Mouse (Mus musculus): ENCODE results near the gene Tfdp2.
"Not testable (repeated sequence)": the region's sequence is repeated elsewhere in the genome, so short reads cannot be mapped to it uniquely, and the experiment has no call there.

Gene Tfdp2

GRCm38 (mm10) chr9:96319333-96319732, 123.3 kb downstream of the Tfdp2 start:
- no peak for DNase-seq

GRCm38 (mm10) chr9:96320551-96320980, 124.5 kb downstream of the Tfdp2 start:
- DNase-seq, result no peak

- no peak for DNase-seq
Measured at GRCm38 (mm10) chr9:96322411-96323152, 126.5 kb downstream of the Tfdp2 start.

GRCm38 (mm10) chr9:96324502-96324901, 128.4 kb downstream of the Tfdp2 start:
- DNase-seq, result no peak

- no peak for DNase-seq
Measured at GRCm38 (mm10) chr9:96326496-96326923, 130.4 kb downstream of the Tfdp2 start.

- DNase-seq, result no peak
Measured at GRCm38 (mm10) chr9:96328226-96328625, 132.2 kb downstream of the Tfdp2 start.

- no peak for DNase-seq
Measured at GRCm38 (mm10) chr9:96331146-96331545, 135.1 kb downstream of the Tfdp2 start.

GRCm38 (mm10) chr9:96345750-96346149, 149.7 kb downstream of the Tfdp2 start:
- no peak for DNase-seq

GRCm38 (mm10) chr9:96348885-96349284, 152.8 kb downstream of the Tfdp2 start:
- DNase-seq, result no peak

- DNase-seq, result peak in 1 of 2 experiments; percentile 42
Measured at GRCm38 (mm10) chr9:96350010-96350409, 153.9 kb downstream of the Tfdp2 start.

- no peak for DNase-seq
Measured at GRCm38 (mm10) chr9:96350476-96350875, 154.4 kb downstream of the Tfdp2 start.

GRCm38 (mm10) chr9:96351771-96352170, 155.7 kb downstream of the Tfdp2 start:
- not testable (repeated sequence) for DNase-seq

- DNase-seq, result no peak
Measured at GRCm38 (mm10) chr9:96353121-96353769, 157.2 kb downstream of the Tfdp2 start.

GRCm38 (mm10) chr9:96353799-96354198, 157.7 kb downstream of the Tfdp2 start:
- no peak for DNase-seq

GRCm38 (mm10) chr9:96360056-96360455, 164.0 kb downstream of the Tfdp2 start:
- no peak for DNase-seq

GRCm38 (mm10) chr9:96363581-96364140, 167.6 kb downstream of the Tfdp2 start:
- DNase-seq, result peak; percentile 63 to 64

GRCm38 (mm10) chr9:96364141-96364838, 168.2 kb downstream of the Tfdp2 start, which contains the start of gene Atp1b3:
TSS of gene Atp1b3 (minus strand) at chr9:96364442.
- DNase-seq, result peak; percentile 100

GRCm38 (mm10) chr9:96365271-96365872, 169.3 kb downstream of the Tfdp2 start:
- no peak for DNase-seq

- no peak for DNase-seq
Measured at GRCm38 (mm10) chr9:96369654-96370384, 173.7 kb downstream of the Tfdp2 start.

GRCm38 (mm10) chr9:96371075-96371474, 175.0 kb downstream of the Tfdp2 start:
- DNase-seq, result no peak
